Mouse (Mus musculus) brain, embryonic 14.5 days (tissue): ENCODE data around the gene Pde1b. TPM values are rescaled to one million over a fixed set of nuclear protein-coding genes. Genes with fewer than 3 reads are reported as not detected.

Experiments used
- DNase-seq: peaks from one replicate; pipeline ENCODE4 v3.0.0-alpha.2; 2011; ENCODE audit warnings: low read depth
- CTCF ChIP-seq: fragments of 200-500 bp; IDR thresholded peaks from 2 replicates; pipeline ENCODE4 v1.5.1; 2012; ENCODE audit warnings: inconsistent platforms, mild to moderate bottlenecking, moderate library complexity, borderline replicate concordance; ENCODE audit not compliant: insufficient read depth, insufficient read length; ENCODE audit errors: extremely low read depth
- POLR2A ChIP-seq: fragments of 200-500 bp; IDR thresholded peaks from 2 replicates; pipeline ENCODE4 v1.6.1; 2012; ENCODE audit warnings: mild to moderate bottlenecking, inconsistent platforms, borderline replicate concordance; ENCODE audit not compliant: poor library complexity, insufficient read depth, insufficient read length, severe bottlenecking; ENCODE audit errors: extremely low read depth
- polyA plus RNA-seq: library from polyadenylated mRNA; depleted of rRNA; stranded (reverse); fragments of >200 nt; gene quantifications from 2 replicates; pipeline ENCODE4 v1.2.3, GENCODE M21; 2012; rRNA removed

Pde1b gene
- 92.4 and 94.5 TPM in 2 replicates for polyA plus RNA-seq

DNA sequence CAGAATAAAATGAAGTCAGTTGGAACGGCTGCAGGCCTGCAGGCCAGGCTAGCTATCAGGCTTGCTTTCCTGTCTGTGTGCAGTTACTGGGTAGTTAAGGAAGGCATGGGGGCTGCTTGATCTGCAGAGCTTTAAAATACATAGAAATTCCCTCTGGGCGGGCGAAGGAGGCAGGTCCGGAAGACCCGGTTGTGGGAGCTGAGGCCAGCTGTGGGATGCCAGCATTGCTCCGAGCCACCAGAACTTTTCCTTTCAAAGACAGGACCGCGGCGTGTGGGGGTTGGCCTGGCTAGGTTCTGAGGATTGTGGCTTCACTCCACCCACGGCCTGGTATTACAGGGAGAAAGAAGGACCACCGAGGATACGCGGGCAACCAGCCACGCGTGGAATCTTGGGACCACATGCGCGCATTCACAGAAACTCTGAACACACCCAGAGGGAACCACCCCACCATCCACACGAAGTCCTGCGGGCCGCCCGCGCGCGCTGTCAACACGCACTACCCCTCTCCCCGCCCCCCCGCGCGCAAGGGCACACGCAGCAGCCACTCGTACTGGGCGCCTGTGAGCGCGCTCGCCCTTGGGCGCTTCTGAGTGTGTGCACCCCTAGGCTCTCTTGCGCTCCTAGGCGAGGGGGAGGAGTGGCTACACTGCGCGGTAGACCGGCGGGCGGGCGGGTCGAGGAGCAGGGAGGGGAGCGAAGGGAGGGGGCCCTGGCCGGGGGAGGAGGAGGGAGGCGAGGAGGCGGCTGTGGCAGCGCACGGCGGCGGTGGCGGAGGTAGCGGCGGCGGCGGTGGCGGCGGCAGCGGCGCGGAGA, at the start of gene Pde1b:
Gene Pde1b (plus strand): TSS at position 600 of the 816 bp plus-strand sequence.
- TF ChIP-seq POLR2A (0 out of 2 replicates have a peak, but pooled peaks have one; percentile 25), CTCF (no peak)
- DNase-seq: peak; percentile 87

DNA sequence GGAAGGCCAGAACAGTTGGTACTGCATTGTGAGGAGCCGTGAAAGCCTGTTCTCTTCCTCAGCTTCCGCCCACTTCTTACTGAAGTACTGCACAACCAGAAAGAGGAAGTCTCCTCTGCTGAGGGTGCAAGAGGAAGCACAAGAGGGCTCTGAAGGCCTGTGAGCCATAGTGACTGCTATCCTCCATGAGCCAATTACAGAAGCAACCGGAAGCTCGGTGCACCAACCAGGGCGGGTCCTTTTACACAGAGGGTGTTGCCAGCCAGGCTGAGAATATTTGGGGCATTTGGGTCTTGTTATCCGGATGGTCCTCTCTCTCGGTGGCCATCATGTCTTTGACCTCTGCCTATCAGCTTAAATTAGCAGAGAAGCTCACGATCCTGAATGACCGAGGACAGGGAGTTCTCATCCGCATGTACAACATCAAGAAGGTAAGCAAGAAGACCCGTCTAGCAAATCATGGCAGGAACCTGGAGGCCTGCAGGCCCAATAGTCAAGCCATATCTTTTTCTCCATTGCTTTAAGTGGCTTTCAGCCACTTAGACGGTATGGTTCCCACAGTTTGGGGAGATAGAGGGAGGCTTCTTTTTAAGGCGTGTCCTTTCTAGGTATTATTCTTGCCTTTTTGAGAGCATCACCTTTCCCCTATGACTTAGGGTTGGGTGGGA, 49.1 kb upstream of the Pde1b start, which contains the start of gene Nckap1l:
Gene Nckap1l (plus strand): TSS at position 244 of the 668 bp plus-strand sequence.
- no peak for DNase-seq
- TF ChIP-seq POLR2A (no peak), CTCF (no peak)

DNA sequence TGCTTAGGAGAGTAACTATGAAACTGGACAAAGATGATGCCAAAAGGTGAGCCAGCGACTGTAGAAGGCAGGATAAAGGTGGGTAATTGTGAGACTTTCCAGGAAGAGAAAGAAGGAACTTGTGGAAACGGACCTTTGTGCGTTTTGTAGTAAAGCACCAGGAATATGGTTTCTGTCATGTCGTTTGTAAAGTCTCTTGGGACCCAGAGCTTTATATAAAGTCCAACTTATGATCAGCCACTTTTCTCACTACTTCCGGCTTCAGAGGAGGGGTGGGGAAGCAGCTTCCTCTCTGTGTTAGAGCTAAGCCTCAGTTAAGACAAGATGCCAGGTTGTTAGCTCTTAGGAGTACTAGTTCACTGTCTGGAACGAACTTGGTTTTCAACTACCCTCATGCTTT, 48.4 kb upstream of the Pde1b start:
- DNase-seq: no peak
- TF ChIP-seq POLR2A (no peak), CTCF (no peak)

DNA sequence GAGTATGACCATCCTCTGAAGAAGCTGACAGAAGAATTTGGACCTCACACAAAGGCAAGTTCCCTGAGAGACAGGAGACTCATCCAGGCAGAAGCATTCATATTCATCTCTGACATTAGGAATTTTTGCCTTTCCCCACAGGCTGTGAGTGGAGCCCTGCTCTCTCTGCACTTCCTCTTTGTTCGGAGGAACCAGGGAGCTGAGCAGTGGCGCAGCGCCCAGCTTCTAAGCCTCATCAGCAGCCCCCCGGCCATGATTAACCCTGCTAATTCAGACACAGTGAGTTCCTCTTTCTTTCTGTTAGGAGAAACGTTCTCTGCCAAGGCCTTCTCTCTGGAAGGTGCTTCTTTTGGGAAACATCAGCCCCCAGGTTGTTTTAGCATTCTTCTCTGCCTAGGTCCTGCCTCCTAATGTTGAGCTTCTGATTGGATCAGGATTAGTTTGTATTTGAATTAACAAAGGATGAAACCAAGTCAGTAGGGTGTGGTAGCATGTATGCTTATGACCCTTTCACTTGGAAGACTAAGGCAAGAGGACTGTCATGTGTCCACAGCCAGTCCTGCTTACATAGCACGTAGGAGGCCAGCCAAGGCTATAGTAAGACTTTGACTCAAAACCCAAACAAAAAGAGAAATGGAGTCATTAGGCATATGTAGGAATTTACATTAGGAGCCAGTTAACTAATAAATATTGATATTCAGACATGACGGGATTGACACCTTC, 40.1 kb upstream of the Pde1b start:
- TF ChIP-seq POLR2A (no peak), CTCF (no peak)
- DNase-seq: peak; percentile 49

DNA sequence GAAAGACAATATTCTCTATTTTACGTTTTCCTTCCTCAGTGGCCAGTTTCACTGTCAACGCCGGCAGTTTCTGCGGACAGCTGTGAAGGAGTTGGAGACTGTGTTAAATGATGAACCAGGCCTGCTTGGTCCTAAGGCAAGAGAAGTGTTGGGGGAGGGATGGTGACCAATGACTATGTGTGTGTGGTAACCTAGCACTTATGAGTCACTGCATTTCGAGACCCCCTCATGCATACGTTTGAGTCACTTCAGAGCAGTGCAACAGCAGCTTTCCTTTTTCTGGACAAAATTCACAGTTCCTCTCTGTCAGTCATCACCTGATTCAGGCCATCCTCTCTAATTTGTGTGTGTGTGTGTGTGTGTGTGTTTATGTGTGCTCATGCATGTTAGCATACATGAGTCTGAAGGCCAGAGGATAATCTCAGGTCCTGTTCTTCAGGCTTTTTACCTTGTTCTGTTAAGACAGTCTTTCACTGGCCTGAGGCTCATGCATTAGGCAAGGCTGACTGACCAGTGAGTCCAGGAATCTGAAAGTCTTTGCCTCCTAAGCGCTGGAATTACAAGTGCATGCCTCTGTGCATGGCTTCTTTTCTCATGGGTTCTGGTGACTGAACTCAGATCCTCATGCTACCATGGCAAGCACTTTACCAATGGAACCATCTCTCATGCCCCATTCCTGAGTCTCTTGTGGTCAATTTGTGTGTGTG, 31.2 kb upstream of the Pde1b start:
- TF ChIP-seq CTCF (no peak), POLR2A (no peak)
- no peak for DNase-seq

DNA sequence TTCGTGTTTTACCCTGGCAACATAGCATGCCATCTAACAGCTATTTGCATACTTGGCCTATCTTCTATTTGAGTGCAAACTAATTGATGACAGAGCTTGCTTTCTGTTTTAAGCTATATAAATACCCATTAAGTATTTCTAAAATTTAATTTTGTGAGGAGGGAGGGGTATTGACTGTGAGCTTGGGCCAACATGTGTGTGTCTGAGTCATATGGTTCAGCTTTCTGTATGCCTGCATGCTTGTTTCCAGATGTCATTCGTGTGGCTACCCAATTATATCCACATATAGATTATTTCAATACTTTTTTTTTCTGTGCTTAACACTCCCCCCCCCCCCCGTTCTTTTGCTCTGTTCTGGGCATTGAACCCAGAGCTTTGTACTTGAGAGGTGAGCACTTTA, 30.6 kb upstream of the Pde1b start:
- TF ChIP-seq CTCF (no peak), POLR2A (no peak)
- no peak for DNase-seq

DNA sequence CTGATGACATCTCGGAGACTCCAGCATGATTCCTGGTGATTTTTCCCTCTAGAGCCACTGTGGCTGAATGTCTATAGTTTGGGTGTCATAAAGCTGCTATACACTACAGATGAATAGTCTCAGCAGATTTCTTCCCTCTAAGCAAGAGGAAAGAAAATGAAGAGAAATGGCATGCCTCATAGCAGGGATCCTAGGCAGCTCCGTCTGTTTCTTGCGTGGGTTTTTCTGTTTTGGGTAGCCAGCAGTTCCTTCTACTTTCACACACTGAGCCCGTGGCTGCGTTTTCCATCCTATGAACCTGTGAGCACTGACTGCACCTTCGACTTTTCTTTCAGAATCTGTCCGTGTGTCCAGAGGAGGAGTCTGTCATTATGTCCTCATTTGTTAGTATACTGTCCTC, 29.7 kb upstream of the Pde1b start:
- TF ChIP-seq CTCF (no peak), POLR2A (no peak)
- no peak for DNase-seq

DNA sequence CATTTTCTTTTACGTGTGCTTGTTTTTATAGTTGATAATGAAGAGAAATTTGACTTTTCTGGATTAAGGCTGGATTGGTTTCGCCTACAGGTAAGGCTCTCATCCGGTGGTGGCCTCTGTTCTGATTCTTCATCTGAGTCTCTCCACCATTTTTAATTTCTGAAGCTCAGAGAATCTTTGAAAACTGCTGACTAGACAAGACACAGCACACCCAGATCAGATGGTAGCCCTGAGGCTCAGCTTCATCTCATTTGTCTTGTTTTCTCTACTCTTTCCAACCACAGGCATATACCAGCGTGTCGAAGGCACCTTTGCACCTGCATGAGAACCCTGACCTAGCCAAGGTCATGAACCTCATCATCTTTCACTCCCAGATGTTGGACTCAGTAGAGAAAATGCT, 29.1 kb upstream of the Pde1b start:
- TF ChIP-seq POLR2A (no peak), CTCF (no peak)
- no peak for DNase-seq

DNA sequence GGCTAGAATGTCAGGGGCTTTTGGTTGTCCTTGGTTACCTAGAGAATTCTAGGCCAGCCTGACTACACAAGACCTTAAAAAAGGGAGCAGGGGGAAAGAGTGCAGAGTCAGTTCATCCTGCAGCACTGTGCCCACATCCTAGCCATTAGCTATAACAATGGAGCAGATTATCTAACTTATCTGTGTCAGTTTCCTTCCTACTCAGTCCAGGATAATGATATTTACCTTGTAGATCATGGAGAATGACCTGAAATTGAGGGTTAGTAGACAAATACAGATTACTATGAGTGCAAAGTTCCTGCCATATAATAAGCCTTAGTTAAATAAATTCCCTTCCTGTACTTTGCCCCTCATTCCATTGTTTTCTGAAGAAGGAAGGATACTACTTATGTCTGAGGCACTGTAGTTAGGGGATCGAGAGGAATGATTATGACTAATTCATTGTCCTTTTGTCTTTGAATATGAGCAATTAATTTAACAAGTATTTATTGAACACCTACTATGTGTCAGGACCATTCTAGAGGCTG, 23.7 kb upstream of the Pde1b start:
- DNase-seq: no peak
- TF ChIP-seq CTCF (no peak), POLR2A (no peak)

DNA sequence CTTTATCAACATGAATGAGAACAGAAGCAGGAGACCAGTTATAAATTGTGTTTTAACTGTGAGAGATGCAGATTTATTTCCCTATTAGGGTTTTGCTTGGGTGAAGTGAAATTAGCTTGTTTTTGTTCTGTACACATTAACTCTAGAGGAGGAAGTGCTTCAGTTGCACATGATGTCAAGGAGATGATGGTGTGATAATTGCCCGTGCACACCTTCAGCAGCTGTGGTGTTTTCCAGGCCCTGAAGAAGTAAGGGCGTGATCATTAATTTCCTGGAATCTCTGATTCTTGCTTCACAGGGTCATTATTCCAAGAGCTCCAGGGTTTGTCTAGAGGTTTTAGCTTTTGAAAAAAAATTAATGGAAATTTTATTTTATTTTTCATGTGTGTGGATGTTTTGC, 22.7 kb upstream of the Pde1b start:
- no peak for DNase-seq
- no peak for TF ChIP-seq CTCF
- no peak for TF ChIP-seq POLR2A

DNA sequence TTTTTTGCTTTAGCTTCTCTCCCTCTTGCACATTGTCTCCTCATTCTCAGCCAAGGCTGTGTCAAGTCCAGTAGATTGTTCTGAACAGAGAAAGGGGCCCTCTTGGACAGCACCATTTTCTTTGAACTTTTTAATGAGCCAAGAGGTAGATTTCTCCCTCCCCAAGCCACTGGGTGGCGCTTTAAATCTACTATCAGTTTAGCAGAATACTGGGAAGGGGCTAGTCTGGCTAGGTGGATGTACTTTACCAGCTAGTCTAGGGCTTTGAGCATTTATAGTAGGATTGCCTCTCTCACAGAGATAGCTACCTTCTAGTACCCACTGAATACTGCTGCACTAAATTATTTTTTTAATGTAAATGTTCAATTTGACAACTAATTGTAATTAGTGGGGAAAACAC, 20.3 kb upstream of the Pde1b start:
- TF ChIP-seq POLR2A (no peak), CTCF (peak; percentile 59; the same call in 1 of the 2 replicates)
- DNase-seq: peak; percentile 82

DNA sequence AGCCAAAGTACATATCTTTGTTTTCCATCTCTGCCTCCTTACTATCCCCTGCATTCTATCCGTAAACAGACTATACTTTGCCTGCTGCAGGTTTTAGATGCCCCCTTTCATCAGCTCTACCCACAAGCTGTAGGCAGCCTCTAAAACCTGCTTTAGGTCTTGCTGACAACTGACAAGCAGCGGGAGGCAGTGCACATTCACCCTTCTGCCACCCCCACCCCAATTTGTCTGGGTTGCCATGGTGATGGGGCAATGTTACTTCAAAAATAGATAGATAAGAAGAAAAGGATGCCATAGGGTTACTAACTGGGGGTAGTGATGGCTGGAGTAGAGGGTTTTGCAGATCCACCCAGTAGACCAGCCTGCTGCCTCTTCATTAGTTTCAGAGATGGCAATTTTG, 18.3 kb upstream of the Pde1b start:
- peak; percentile 57 for DNase-seq
- TF ChIP-seq POLR2A (no peak), CTCF (no peak)
